Mouse (Mus musculus) liver, adult 2 months (tissue): ENCODE measurements around the gene Gnb3. TPM values are rescaled to one million over a fixed set of nuclear protein-coding genes. Genes with fewer than 3 reads are reported as not detected.

ENCODE experiments used
- DNase-seq: peaks from one replicate; pipeline ENCODE4 v3.0.0-alpha.2; 2011; ENCODE audit warnings: low read depth, low spot score; ENCODE audit errors: extremely low read depth
- H3K27ac ChIP-seq: fragments of 200-500 bp; replicated peaks from 2 replicates; pipeline ENCODE4 v1.5.1; 2012; ENCODE audit warnings: low read depth, mild to moderate bottlenecking, control low read depth, inconsistent platforms, low read length; ENCODE audit not compliant: insufficient read depth
- H3K27me3 ChIP-seq: fragments of 200-500 bp; 2 replicates; pipeline ENCODE4 v1.6.1; 2012; ENCODE audit warnings: mild to moderate bottlenecking, moderate library complexity, low read length, inconsistent platforms; ENCODE audit not compliant: control insufficient read depth, insufficient read depth
- H3K36me3 ChIP-seq: fragments of 200-500 bp; 2 replicates; pipeline ENCODE4 v1.6.1; 2012; ENCODE audit warnings: low read length, inconsistent platforms; ENCODE audit not compliant: control insufficient read depth, insufficient read depth
- H3K4me1 ChIP-seq: fragments of 200-500 bp; 2 replicates; pipeline ENCODE4 v1.6.1; 2011; ENCODE audit warnings: low read length; ENCODE audit not compliant: control insufficient read depth, insufficient read depth
- H3K4me3 ChIP-seq: fragments of 200-500 bp; 2 replicates; pipeline ENCODE4 v1.5.1; 2011; ENCODE audit warnings: low read depth, mild to moderate bottlenecking, control low read depth, low read length, moderate library complexity; ENCODE audit not compliant: insufficient read depth
- H3K79me2 ChIP-seq: fragments of 200-500 bp; 2 replicates; pipeline ENCODE4 v1.6.1; 2012; ENCODE audit warnings: inconsistent platforms, mild to moderate bottlenecking, low read length, moderate library complexity; ENCODE audit not compliant: control insufficient read depth, insufficient read depth
- H3K9ac ChIP-seq: fragments of 200-500 bp; 2 replicates; pipeline ENCODE4 v1.6.1; 2012; ENCODE audit warnings: low read depth, mild to moderate bottlenecking, control low read depth, inconsistent platforms, low read length
- CTCF ChIP-seq: fragments of 200-500 bp; IDR thresholded peaks from 2 replicates; pipeline ENCODE4 v1.5.1; 2011; ENCODE audit warnings: low read depth, low read length, control low read depth
- POLR2A ChIP-seq: fragments of 200-500 bp; IDR thresholded peaks from 2 replicates; pipeline ENCODE4 v1.6.1; 2011; ENCODE audit warnings: low read length, control low read depth; ENCODE audit not compliant: insufficient read depth; ENCODE audit errors: extremely low read depth
- WGBS: fragments of 180-500 bp; shearing (Covaris S2); methylation state at CpG from one replicate; pipeline ENCODE4 v1.1.7; 2018; 5-methylcytosine and 5-hydroxymethylcytosine counted together
- polyA plus RNA-seq: library from polyadenylated mRNA; depleted of rRNA; stranded (reverse); fragments of >200 nt; gene quantifications from 2 replicates; pipeline ENCODE4 v1.2.3, GENCODE M21; 2012; rRNA removed
- total RNA-seq: library from RNA; depleted of rRNA; stranded (reverse); fragments of >200 nt; gene quantifications from 2 replicates; pipeline ENCODE4 v1.2.3, GENCODE M21; 2014; rRNA removed

Gene Gnb3
- total and polyA plus RNA-seq, 2 experiments = not detected

GRCm38 (mm10) chr6:124791911-124792310, 48.2 kb downstream of the Gnb3 start:
- WGBS = 75% methylated on average over 3 of the region's 3 CpGs
- Histone ChIP-seq H3K79me2 (no peaks in the 10 kb centered on the region), H3K9ac (no peak overlapping the region), H3K36me3 (no peaks in the 10 kb centered on the region), H3K27me3 (no peaks in the 10 kb centered on the region), H3K4me1 (peaks cover 2% of the 10 kb centered on the region; the same call in 1 of the 2 replicates), H3K4me3 (no peak overlapping the region), H3K27ac (no peak overlapping the region)
- TF ChIP-seq CTCF = no peak
- TF ChIP-seq POLR2A = no peak
- DNase-seq = no peak

DNA sequence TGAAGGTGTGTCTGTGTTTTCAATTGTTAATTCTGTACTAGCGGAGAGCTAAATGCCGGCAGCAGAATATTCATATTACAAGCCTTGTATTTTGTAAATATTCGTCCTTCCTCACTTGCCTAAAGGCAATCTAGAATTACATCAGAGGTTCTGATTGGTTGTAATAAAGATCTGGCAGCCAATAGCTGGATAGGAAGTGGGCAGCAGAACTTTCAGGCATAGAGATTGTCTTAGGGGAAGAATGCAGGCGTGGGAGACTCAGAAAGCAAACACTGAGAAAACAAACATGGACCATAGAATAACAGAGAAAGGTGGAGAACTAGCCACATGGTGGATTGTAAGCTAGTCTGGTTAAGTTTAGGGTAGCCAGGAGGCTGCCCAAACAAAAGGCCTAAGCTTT, 50.0 kb downstream of the Gnb3 start:
- peaks cover 2% of the 10 kb centered on the region; the same call in 1 of the 2 replicates for H3K4me1 ChIP-seq
- DNase-seq = no peak
- no peaks in the 10 kb centered on the region for H3K36me3 ChIP-seq
- H3K9ac ChIP-seq = no peak overlapping the region
- 65% methylated on average over 4 of the region's 4 CpGs for WGBS
- no peaks in the 10 kb centered on the region for H3K27me3 ChIP-seq
- H3K4me3 ChIP-seq = no peak overlapping the region
- H3K27ac ChIP-seq = no peak overlapping the region
- no peak for TF ChIP-seq POLR2A
- no peak for TF ChIP-seq CTCF
- H3K79me2 ChIP-seq = no peaks in the 10 kb centered on the region

DNA sequence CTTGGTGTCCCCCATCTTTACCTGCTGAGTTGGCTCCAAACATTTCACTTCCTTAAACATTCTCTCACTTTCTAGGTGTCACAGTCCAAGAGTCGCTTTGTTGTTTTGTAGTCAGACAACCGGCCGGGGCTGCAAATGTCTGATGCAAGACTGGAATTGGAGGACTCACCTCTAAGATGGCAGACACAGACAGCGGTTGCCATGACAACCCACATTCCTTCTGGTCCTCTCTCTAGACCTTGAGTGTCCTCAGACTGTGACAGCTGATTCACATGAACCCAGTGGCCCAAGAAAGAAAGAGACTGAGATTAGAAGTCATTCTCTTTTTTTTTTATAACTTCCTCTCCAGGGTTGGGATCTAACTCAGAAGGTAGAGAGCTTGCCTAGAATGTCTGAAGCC, 50.6 kb downstream of the Gnb3 start:
- Histone ChIP-seq H3K4me1 (peaks cover 2% of the 10 kb centered on the region; the same call in 1 of the 2 replicates), H3K27me3 (no peaks in the 10 kb centered on the region), H3K79me2 (no peaks in the 10 kb centered on the region), H3K36me3 (no peaks in the 10 kb centered on the region), H3K9ac (no peak overlapping the region), H3K4me3 (no peak overlapping the region), H3K27ac (no peak overlapping the region)
- DNase-seq = no peak
- 78% methylated on average over 4 of the region's 4 CpGs for WGBS
- TF ChIP-seq CTCF (no peak), POLR2A (no peak)

- H3K9ac ChIP-seq = no peak overlapping the region
- no peak overlapping the region for H3K27ac ChIP-seq
- peaks cover 2% of the 10 kb centered on the region; the same call in 1 of the 2 replicates for H3K4me1 ChIP-seq
- H3K27me3 ChIP-seq = no peaks in the 10 kb centered on the region
- no peak overlapping the region for H3K4me3 ChIP-seq
- 82% methylated on average over 10 of the region's 10 CpGs for WGBS
- no peaks in the 10 kb centered on the region for H3K79me2 ChIP-seq
- no peaks in the 10 kb centered on the region for H3K36me3 ChIP-seq
- TF ChIP-seq POLR2A (no peak), CTCF (no peak)
- no peak for DNase-seq
These were observed 52.4 kb downstream of the Gnb3 start for GRCm38 (mm10) chr6:124787722-124788121.

DNA sequence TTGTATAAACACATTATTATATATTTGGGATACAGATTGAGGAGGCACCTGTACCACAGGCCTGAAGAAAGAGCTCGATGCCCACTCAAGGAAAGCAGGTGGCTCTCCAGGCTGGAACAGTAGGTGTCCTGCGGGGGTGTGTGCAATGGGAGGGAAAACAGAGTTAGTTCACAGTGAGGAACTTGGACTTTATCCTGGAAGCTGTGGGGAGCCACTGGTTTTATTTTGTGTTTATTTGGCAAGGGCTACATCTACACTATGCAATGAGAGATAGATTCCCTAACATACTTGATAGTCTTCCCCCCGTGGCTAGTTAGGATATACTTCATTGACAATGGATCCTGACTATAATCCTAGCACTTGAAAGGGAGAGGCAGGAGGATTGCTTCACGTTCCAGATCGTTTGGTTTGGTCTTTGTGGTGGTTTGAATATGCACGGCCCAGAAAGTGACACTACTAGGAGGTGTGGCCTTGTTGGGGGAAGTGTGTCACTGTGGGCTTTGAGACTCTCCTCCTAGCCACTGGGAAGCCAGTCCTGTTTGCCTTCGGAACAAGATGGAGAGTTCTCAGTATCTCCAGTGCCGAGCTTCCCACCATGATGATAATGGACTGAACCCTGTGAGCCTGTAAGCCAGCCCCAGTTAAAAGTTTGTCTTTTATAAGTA, 53.2 kb downstream of the Gnb3 start:
- Histone ChIP-seq H3K79me2 (no peaks in the 10 kb centered on the region), H3K9ac (no peak overlapping the region), H3K4me1 (peaks cover 2% of the 10 kb centered on the region; the same call in 1 of the 2 replicates), H3K36me3 (no peaks in the 10 kb centered on the region), H3K4me3 (no peak overlapping the region), H3K27me3 (no peaks in the 10 kb centered on the region), H3K27ac (no peak overlapping the region)
- 24% methylated on average over 8 of the region's 8 CpGs for WGBS
- TF ChIP-seq CTCF (no peak), POLR2A (no peak)
- DNase-seq = peak; percentile 55

Other genes starting within 250 kb of the Gnb3 start
- 0.09 TPM in 1 of 2 replicates, not detected in the other for gene C1s2, start 204.2 kb downstream of the Gnb3 start, total RNA-seq
- gene C1s2, start 204.2 kb downstream of the Gnb3 start, polyA plus RNA-seq = not detected in 2 replicates
- gene Lpcat3, start 177.2 kb downstream of the Gnb3 start, total RNA-seq = 72.4 and 99.9 TPM in 2 replicates
- 172 and 188 TPM in 2 replicates for gene Lpcat3, start 177.2 kb downstream of the Gnb3 start, polyA plus RNA-seq
- gene Emg1, start 128.1 kb downstream of the Gnb3 start, total RNA-seq = 97.4 and 99.6 TPM in 2 replicates
- gene Emg1, start 128.1 kb downstream of the Gnb3 start, polyA plus RNA-seq = 46.0 and 56.3 TPM in 2 replicates
- 140 and 151 TPM in 2 replicates for gene Phb2, start 127.9 kb downstream of the Gnb3 start, total RNA-seq
- gene Phb2, start 127.9 kb downstream of the Gnb3 start, polyA plus RNA-seq = 209 and 210 TPM in 2 replicates
- 16.7 and 19.7 TPM in 2 replicates for gene Ptpn6, start 101.6 kb downstream of the Gnb3 start, total RNA-seq
- 17.3 and 17.8 TPM in 2 replicates for gene Ptpn6, start 101.6 kb downstream of the Gnb3 start, polyA plus RNA-seq
- 125 and 140 TPM in 2 replicates for gene Grcc10, start 98.9 kb downstream of the Gnb3 start, total RNA-seq
- 203 and 216 TPM in 2 replicates for gene Grcc10, start 98.9 kb downstream of the Gnb3 start, polyA plus RNA-seq
- not detected in 2 replicates for gene Gm45234, start 84.3 kb downstream of the Gnb3 start, total RNA-seq
- not detected in 2 replicates for gene Gm45234, start 84.3 kb downstream of the Gnb3 start, polyA plus RNA-seq
- 1.4 and 1.5 TPM in 2 replicates for gene Atn1, start 83.8 kb downstream of the Gnb3 start, total RNA-seq
- 9.6 and 10.9 TPM in 2 replicates for gene Atn1, start 83.8 kb downstream of the Gnb3 start, polyA plus RNA-seq
- 0.09 and 0.67 TPM in 2 replicates for gene Eno2, start 70.6 kb downstream of the Gnb3 start, total RNA-seq
- gene Eno2, start 70.6 kb downstream of the Gnb3 start, polyA plus RNA-seq = 0.19 and 0.34 TPM in 2 replicates
- not detected in 2 replicates for gene Lrrc23, start 60.5 kb downstream of the Gnb3 start, total RNA-seq
- gene Lrrc23, start 60.5 kb downstream of the Gnb3 start, polyA plus RNA-seq = not detected in 2 replicates
- gene Spsb2, start 31.6 kb downstream of the Gnb3 start, total RNA-seq = 9.9 and 14.1 TPM in 2 replicates
- gene Spsb2, start 31.6 kb downstream of the Gnb3 start, polyA plus RNA-seq = 20.1 and 21.6 TPM in 2 replicates
- 422 and 433 TPM in 2 replicates for gene Tpi1, start 26.0 kb downstream of the Gnb3 start, total RNA-seq
- 491 and 524 TPM in 2 replicates for gene Tpi1, start 26.0 kb downstream of the Gnb3 start, polyA plus RNA-seq
- gene Usp5, start 10.8 kb downstream of the Gnb3 start, total RNA-seq = 50.5 and 55.9 TPM in 2 replicates
- 47.9 and 49.3 TPM in 2 replicates for gene Usp5, start 10.8 kb downstream of the Gnb3 start, polyA plus RNA-seq
- gene Cdca3, start 10.7 kb downstream of the Gnb3 start, total RNA-seq = 1.1 and 3.2 TPM in 2 replicates
- gene Cdca3, start 10.7 kb downstream of the Gnb3 start, polyA plus RNA-seq = 2.1 and 2.6 TPM in 2 replicates
- 2.1 and 2.5 TPM in 2 replicates for gene P3h3, start 17.5 kb upstream of the Gnb3 start, total RNA-seq
- 2.5 and 3.0 TPM in 2 replicates for gene P3h3, start 17.5 kb upstream of the Gnb3 start, polyA plus RNA-seq
- gene Gpr162, start 23.7 kb upstream of the Gnb3 start, total RNA-seq = 0.09 and 0.27 TPM in 2 replicates
- gene Gpr162, start 23.7 kb upstream of the Gnb3 start, polyA plus RNA-seq = 0.42 and 0.44 TPM in 2 replicates
- 0.27 and 0.83 TPM in 2 replicates for gene Cd4, start 47.9 kb upstream of the Gnb3 start, total RNA-seq
- 0.19 and 0.46 TPM in 2 replicates for gene Cd4, start 47.9 kb upstream of the Gnb3 start, polyA plus RNA-seq
- 0.09 and 0.13 TPM in 2 replicates for gene Lag3, start 71.4 kb upstream of the Gnb3 start, total RNA-seq
- gene Lag3, start 71.4 kb upstream of the Gnb3 start, polyA plus RNA-seq = 0.39 and 0.67 TPM in 2 replicates
- gene Ptms, start 79.8 kb upstream of the Gnb3 start, total RNA-seq = 80.7 and 101 TPM in 2 replicates
- gene Ptms, start 79.8 kb upstream of the Gnb3 start, polyA plus RNA-seq = 2,256 and 3,281 TPM in 2 replicates
- 74.6 and 101 TPM in 2 replicates for gene Mlf2, start 91.1 kb upstream of the Gnb3 start, total RNA-seq
- gene Mlf2, start 91.1 kb upstream of the Gnb3 start, polyA plus RNA-seq = 265 and 285 TPM in 2 replicates
- gene Cops7a, start 125.3 kb upstream of the Gnb3 start, total RNA-seq = 35.8 and 46.6 TPM in 2 replicates
- gene Cops7a, start 125.3 kb upstream of the Gnb3 start, polyA plus RNA-seq = 165 and 170 TPM in 2 replicates
- gene Pianp, start 156.4 kb upstream of the Gnb3 start, total RNA-seq = 0.13 TPM in 1 of 2 replicates, not detected in the other
- 0.77 and 1.4 TPM in 2 replicates for gene Pianp, start 156.4 kb upstream of the Gnb3 start, polyA plus RNA-seq
- 7.6 and 8.9 TPM in 2 replicates for gene Zfp384, start 168.9 kb upstream of the Gnb3 start, total RNA-seq
- 23.1 and 34.7 TPM in 2 replicates for gene Zfp384, start 168.9 kb upstream of the Gnb3 start, polyA plus RNA-seq
- gene Ing4, start 199.5 kb upstream of the Gnb3 start, total RNA-seq = 15.8 and 16.3 TPM in 2 replicates
- 23.2 and 27.0 TPM in 2 replicates for gene Ing4, start 199.5 kb upstream of the Gnb3 start, polyA plus RNA-seq
- gene Acrbp, start 209.4 kb upstream of the Gnb3 start, total RNA-seq = 3.2 and 4.1 TPM in 2 replicates
- 6.6 and 7.8 TPM in 2 replicates for gene Acrbp, start 209.4 kb upstream of the Gnb3 start, polyA plus RNA-seq
- gene Lpar5, start 227.6 kb upstream of the Gnb3 start, total RNA-seq = 0.27 TPM in 1 of 2 replicates, not detected in the other
- gene Lpar5, start 227.6 kb upstream of the Gnb3 start, polyA plus RNA-seq = 0.42 and 1.2 TPM in 2 replicates